Mouse (Mus musculus) effector memory CD4-positive, alpha-beta T cell, adult 7 months (primary cell): ENCODE data around the gene Dhdds. TPM values are rescaled to one million over a fixed set of nuclear protein-coding genes. Genes with fewer than 3 reads are reported as not detected.

Experiments
- polyA plus RNA-seq: library from polyadenylated mRNA; unstranded; fragments of 100-300 nt; shearing (Covaris generic); gene quantifications from one replicate; pipeline ENCODE4 v1.2.1, GENCODE M21; 2017

Dhdds gene
- polyA plus RNA-seq, result 23.7 TPM

DNA sequence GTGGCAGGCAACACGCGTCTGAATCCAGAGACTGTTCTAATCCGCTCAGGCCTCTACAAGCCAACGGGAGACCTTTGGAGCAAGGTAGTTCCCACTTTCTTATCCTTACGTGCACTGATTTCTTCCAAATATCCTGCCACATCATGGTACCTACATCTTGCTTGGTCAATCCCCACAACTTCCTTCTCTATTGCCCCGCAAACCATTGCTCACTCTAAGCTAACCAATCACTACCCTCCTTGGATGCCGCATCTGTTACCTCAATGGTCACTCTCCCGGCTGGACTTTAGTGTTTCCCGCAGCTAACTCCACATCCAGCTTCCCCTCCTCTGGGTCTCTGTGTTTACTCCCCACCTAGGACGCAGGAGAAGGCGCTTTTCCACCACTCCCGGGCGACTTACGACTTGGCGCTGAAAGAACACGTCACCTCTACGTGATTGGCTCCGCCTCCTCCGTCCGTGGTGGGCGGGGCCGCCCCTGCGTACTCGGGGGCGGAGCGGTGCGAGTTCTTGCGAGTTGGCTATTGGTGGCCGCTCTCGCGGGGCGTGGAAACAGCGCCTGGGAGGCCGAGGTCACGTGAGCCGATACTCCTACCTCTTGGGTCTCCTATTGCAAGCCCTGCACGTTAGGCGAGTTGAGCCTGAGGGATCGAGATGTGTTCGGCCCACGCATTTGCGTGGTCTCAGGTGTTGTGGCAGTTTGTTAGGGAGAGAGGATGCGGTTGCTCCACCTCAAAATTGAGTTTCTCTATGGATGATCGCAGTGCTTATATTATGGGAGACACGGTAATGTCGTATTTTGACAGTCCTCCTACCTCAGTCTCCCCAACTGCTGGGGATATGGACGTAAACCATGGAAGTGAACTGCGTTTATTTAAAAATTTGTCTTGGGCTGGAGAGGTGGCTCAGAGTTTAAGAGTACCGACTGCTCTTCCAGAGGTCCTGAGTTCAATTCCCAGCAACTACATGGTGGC is at the start of gene Dhdds:
Gene Dhdds (minus strand): TSS at position 453 of the 973 bp plus-strand sequence.

DNA sequence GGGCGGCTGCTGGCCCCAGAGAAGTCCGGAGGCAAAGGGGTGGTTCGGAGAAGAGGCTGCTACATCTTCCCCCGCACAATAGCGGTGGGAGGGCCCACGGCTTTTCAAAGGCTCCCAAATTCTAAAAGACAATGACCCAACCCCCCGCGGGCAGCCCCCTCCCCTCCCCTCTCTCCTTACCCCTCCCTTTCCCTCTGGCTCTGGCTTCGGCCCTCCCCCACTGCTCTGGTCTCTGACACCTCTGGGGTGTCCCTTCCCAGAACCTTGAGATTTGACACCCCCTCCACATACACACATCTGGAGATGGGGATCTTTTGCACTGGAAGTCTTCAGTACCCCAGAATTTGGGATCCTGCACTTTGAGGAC is 18.0 kb upstream of the Dhdds start, which contains the start of gene Lin28a:
Gene Lin28a (minus strand): TSS at position 63 of the 367 bp plus-strand sequence.

DNA sequence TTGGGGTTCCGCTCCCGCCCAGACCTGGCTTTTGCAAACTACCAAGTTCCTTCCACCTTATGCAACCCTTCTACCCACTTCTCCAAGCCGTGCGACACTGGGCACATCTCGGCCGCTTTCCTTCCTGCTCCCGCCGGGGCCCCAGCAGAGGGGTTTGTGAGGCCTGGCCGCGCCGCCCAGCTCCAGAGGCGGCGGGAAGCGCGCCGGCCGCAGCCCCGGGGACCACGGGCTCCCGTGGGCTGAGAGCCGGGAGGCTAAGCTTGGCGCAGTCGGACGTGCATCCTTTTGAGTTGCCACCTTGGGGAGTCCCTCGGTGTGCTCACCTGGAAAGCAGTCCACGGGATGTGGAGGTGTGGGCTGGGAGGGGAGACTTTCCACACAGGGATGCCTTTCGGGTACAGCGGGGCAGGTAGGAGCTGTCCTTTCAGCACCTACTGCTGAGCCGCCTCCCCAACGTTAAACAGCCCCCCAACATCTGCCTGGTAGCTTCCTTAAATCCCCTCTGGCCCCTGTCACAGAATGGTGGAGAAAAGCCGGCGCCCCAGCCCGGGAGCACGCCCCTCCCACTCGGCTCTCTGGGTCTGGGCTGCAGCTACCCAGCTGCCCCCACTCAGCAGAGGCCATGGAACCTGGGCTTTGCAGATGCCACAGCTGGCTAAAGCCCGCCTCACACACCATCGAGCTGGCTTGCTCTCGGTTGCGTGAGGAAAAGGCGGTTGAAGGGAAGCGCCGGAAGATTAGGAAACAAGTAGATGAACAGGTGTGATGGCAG is 32.4 kb downstream of the Dhdds start, which contains the start of gene Hmgn2:
Gene Hmgn2 (minus strand): TSS at position 501 of the 772 bp plus-strand sequence.

Other genes starting within 250 kb of the Dhdds start
- gene Arid1a, start 244.1 kb downstream of the Dhdds start, polyA plus RNA-seq, result 36.3 TPM
- gene Rps6ka1, start 113.1 kb downstream of the Dhdds start, polyA plus RNA-seq, result 87.8 TPM
- 231 TPM for gene Hmgn2, start 32.3 kb downstream of the Dhdds start, polyA plus RNA-seq
- gene Lin28a, start 17.9 kb upstream of the Dhdds start, polyA plus RNA-seq, result not detected
- gene Zfp683, start 52.9 kb upstream of the Dhdds start, polyA plus RNA-seq, result 3.5 TPM
- gene Crybg2, start 59.9 kb upstream of the Dhdds start, polyA plus RNA-seq, result 12.9 TPM
- 2,277 TPM for gene Cd52, start 94.2 kb upstream of the Dhdds start, polyA plus RNA-seq
- gene Ubxn11, start 101.7 kb upstream of the Dhdds start, polyA plus RNA-seq, result 35.9 TPM
- 1,134 TPM for gene Sh3bgrl3, start 127.9 kb upstream of the Dhdds start, polyA plus RNA-seq
- gene Cep85, start 186.2 kb upstream of the Dhdds start, polyA plus RNA-seq, result 63.6 TPM
- gene Gm7534, start 202.1 kb upstream of the Dhdds start, polyA plus RNA-seq, result not detected
- not detected for gene Catsper4, start 226.5 kb upstream of the Dhdds start, polyA plus RNA-seq
- gene Cnksr1, start 237.5 kb upstream of the Dhdds start, polyA plus RNA-seq, result not detected
- 5.1 TPM for gene E130218I03Rik, start 242.7 kb upstream of the Dhdds start, polyA plus RNA-seq
- 27.2 TPM for gene Zfp593, start 244.7 kb upstream of the Dhdds start, polyA plus RNA-seq
- not detected for gene Gm30191, start 246.0 kb upstream of the Dhdds start, polyA plus RNA-seq